9 mouse cellular contexts compared by ENCODE assay signal in the genomic region with DNA sequence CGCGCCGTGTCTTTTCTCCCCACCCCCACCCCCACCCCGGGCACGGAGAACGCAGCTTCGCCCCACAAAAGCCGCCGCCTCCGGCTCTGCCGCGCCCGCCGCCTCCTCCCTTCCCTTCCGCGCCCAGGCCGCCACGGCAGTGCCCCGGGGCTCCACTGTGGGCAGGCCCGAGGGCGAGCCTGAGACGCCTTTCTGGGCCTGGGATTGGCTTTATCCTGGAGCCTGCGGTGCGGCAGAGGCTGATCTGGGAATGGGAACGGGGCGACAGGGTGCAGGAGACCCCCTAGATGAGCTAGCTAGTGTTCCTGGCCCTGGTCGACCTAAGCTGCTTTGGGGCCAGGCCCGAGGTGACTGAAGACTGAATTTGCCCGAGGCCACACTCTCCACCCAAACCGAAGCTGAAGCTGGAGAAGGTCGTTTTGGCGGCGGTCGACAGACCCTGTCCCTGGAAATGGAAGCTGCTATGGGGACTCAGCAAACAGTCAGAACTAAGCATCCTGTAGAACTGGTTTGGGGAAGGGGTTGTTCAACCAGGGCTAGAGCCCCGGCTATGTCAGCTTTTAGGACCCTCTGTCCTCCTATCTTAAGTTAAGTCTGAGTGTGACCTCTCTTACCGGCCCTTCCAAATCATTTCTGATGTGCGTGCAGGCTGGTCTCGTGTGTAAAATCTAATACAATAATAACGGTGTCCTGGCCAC. TPM values are rescaled to one million over a fixed set of nuclear protein-coding genes. Genes with fewer than 3 reads are reported as not detected.
DNase-seq lines count a peak whose midpoint lies in the region; ATAC-seq lines count a peak whose summit lies in the region.
"Had no signal": no experiment of that assay in that cellular context is flagged by ENCODE, and none has a peak within 500 bp of the region (broad histone marks: within the 10 kb centered on the region; RNA-seq: fewer than 3 reads in every experiment).

No protein-coding gene starts in this region.

- H3K27me3 ChIP-seq in embryonic facial prominence, embryonic 14.5 days (replicated peaks; ENCODE audit: control insufficient read depth, insufficient read depth, low read length): no peaks in the 10 kb centered on the region
- peaks cover 12% of the 10 kb centered on the region for H3K27me3 ChIP-seq in hindbrain, embryonic 10.5 days (ENCODE audit: insufficient read depth, poor library complexity, severe bottlenecking)
- H3K27me3 ChIP-seq in limb, embryonic 12.5 days: no peaks in the 10 kb centered on the region
- H3K27me3 ChIP-seq in midbrain, embryonic 13.5 days: no peaks in the 10 kb centered on the region

- H3K4me1 ChIP-seq in embryonic facial prominence, embryonic 14.5 days (ENCODE audit: control insufficient read depth, insufficient read depth, low read length): peaks cover 12% of the 10 kb centered on the region
- H3K4me1 ChIP-seq in hindbrain, embryonic 10.5 days (replicated peaks): peaks cover 36% of the 10 kb centered on the region
- H3K4me1 ChIP-seq in limb, embryonic 12.5 days (replicated peaks): peaks cover 28% of the 10 kb centered on the region
- H3K4me1 ChIP-seq in midbrain, embryonic 13.5 days (replicated peaks): peaks cover 32% of the 10 kb centered on the region

- no peak for DNase-seq in frontal cortex, adult 2 months (ENCODE audit: extremely low spot score in 1 of 2, low spot score in 1 of 2)
- DNase-seq in adrenal gland, postnatal 10 days: peak; percentile 65
- DNase-seq in embryonic facial prominence, embryonic 14.5 days (ENCODE audit: low spot score): peak; percentile 20
- peak; percentile 55 for DNase-seq in hindbrain, embryonic 10.5 days (ENCODE audit: low spot score)
- DNase-seq in testis, postnatal 10 days (ENCODE audit: low spot score): peak; percentile 63

- 2% methylated on average over 20 of the region's 39 CpGs for WGBS in embryonic facial prominence, embryonic 14.5 days
- 2% methylated on average over 39 of the region's 39 CpGs for WGBS in hindbrain, embryonic 10.5 days
- 1% methylated on average over 39 of the region's 39 CpGs for WGBS in limb, embryonic 12.5 days
- under 1% methylated on average over 24 of the region's 39 CpGs for WGBS in midbrain, embryonic 13.5 days

- H3K9me3 ChIP-seq in embryonic facial prominence, embryonic 14.5 days (ENCODE audit: control insufficient read depth, low read length): no peaks in the 10 kb centered on the region
- H3K9me3 ChIP-seq in hindbrain, embryonic 10.5 days: no peaks in the 10 kb centered on the region
- no peaks in the 10 kb centered on the region for H3K9me3 ChIP-seq in limb, embryonic 12.5 days
- no peaks in the 10 kb centered on the region for H3K9me3 ChIP-seq in midbrain, embryonic 13.5 days

- peak; percentile 24 for ATAC-seq in frontal cortex, adult (ENCODE audit: low TSS enrichment)
- peak; percentile 41 for ATAC-seq in embryonic facial prominence, embryonic 14.5 days (ENCODE audit: low read depth)
- ATAC-seq in limb, embryonic 12.5 days (ENCODE audit: insufficient number of reproducible peaks, insufficient read depth, low FRiP score, low TSS enrichment, low read depth): peak; percentile 34
- peak; percentile 44 for ATAC-seq in midbrain, embryonic 13.5 days

- peak overlapping the region; percentile 78 for H3K4me2 ChIP-seq in embryonic facial prominence, embryonic 14.5 days (ENCODE audit: low read depth, low read length)
- peak overlapping the region; percentile 91 for H3K4me2 ChIP-seq in limb, embryonic 12.5 days
- H3K4me2 ChIP-seq in midbrain, embryonic 13.5 days (replicated peaks): peak overlapping the region; percentile 90

- H3K36me3 ChIP-seq in embryonic facial prominence, embryonic 14.5 days (ENCODE audit: control insufficient read depth, insufficient read depth, low read length): no peaks in the 10 kb centered on the region
- peaks cover 5% of the 10 kb centered on the region; the same call in 1 of the 2 replicates for H3K36me3 ChIP-seq in hindbrain, embryonic 10.5 days
- H3K36me3 ChIP-seq in limb, embryonic 12.5 days: no peaks in the 10 kb centered on the region
- no peaks in the 10 kb centered on the region for H3K36me3 ChIP-seq in midbrain, embryonic 13.5 days

- H3K4me3 ChIP-seq in embryonic facial prominence, embryonic 14.5 days (ENCODE audit: low read depth, low read length): peak overlapping the region; percentile 80
- peak overlapping the region; percentile 89 for H3K4me3 ChIP-seq in hindbrain, embryonic 10.5 days
- peak overlapping the region; percentile 78 for H3K4me3 ChIP-seq in limb, embryonic 12.5 days (replicated peaks)
- peak overlapping the region; percentile 90 for H3K4me3 ChIP-seq in midbrain, embryonic 13.5 days (replicated peaks)

- H3K27ac ChIP-seq in embryonic facial prominence, embryonic 14.5 days (replicated peaks; ENCODE audit: low read depth, low read length): peak overlapping the region; percentile 88
- H3K27ac ChIP-seq in hindbrain, embryonic 10.5 days: peak overlapping the region; percentile 93
- peak overlapping the region; percentile 84 for H3K27ac ChIP-seq in limb, embryonic 12.5 days
- H3K27ac ChIP-seq in midbrain, embryonic 13.5 days: peak overlapping the region; percentile 93

- H3K9ac ChIP-seq in embryonic facial prominence, embryonic 14.5 days (ENCODE audit: low read depth, low read length): peak overlapping the region; percentile 86
- peak overlapping the region; percentile 87 for H3K9ac ChIP-seq in limb, embryonic 12.5 days (replicated peaks)
- peak overlapping the region; percentile 93 for H3K9ac ChIP-seq in midbrain, embryonic 13.5 days (replicated peaks)

RNA-seq across cellular contexts. Expression of a gene that starts 0.6 kb away (rescaled TPM):
- polyA plus RNA-seq in frontal cortex, adult 2 months (2012; rRNA removed): 52.0 and 52.1 TPM in 2 replicates
- total RNA-seq in adrenal gland, postnatal 10 days (2021): 10 to 100 TPM; 30.4 to 34.5 TPM
- 22.4 and 23.6 TPM in 2 replicates for polyA plus RNA-seq in embryonic facial prominence, embryonic 14.5 days (2014; fragmentation: Nextera tagmentation; extraction: Ambion mirVana)
- 17.7 and 23.7 TPM in 2 replicates for polyA plus RNA-seq in hindbrain, embryonic 10.5 days (2016; fragmentation: Nextera tagmentation; extraction: Ambion mirVana)
- polyA plus RNA-seq in limb, embryonic 12.5 days (2016; fragmentation: Nextera tagmentation; extraction: Ambion mirVana): 11.3 and 16.8 TPM in 2 replicates
- polyA plus RNA-seq in midbrain, embryonic 13.5 days (2015; fragmentation: Nextera tagmentation; extraction: Ambion mirVana): 22.6 and 25.9 TPM in 2 replicates

RNA-seq across cellular contexts. Expression of a gene that starts 30.7 kb away (rescaled TPM):
- 34.9 and 37.1 TPM in 2 replicates for polyA plus RNA-seq in frontal cortex, adult 2 months (2012; rRNA removed)
- total RNA-seq in adrenal gland, postnatal 10 days (2021): 10 to 100 TPM; 53.0 to 62.3 TPM
- polyA plus RNA-seq in embryonic facial prominence, embryonic 14.5 days (2014; fragmentation: Nextera tagmentation; extraction: Ambion mirVana): 80.9 and 82.5 TPM in 2 replicates
- polyA plus RNA-seq in hindbrain, embryonic 10.5 days (2016; fragmentation: Nextera tagmentation; extraction: Ambion mirVana): 102 and 138 TPM in 2 replicates
- polyA plus RNA-seq in limb, embryonic 12.5 days (2016; fragmentation: Nextera tagmentation; extraction: Ambion mirVana): 149 and 160 TPM in 2 replicates
- polyA plus RNA-seq in midbrain, embryonic 13.5 days (2015; fragmentation: Nextera tagmentation; extraction: Ambion mirVana): 135 and 136 TPM in 2 replicates

RNA-seq across cellular contexts. Expression of a gene that starts 31.6 kb away (rescaled TPM):
- 0.25 and 0.36 TPM in 2 replicates for polyA plus RNA-seq in frontal cortex, adult 2 months (2012; rRNA removed)
- total RNA-seq in adrenal gland, postnatal 10 days (2021): 1 to 10 TPM in 1 of 2 experiments, under 1 TPM in 1; 0.97 to 1.3 TPM
- 1.7 and 1.9 TPM in 2 replicates for polyA plus RNA-seq in embryonic facial prominence, embryonic 14.5 days (2014; fragmentation: Nextera tagmentation; extraction: Ambion mirVana)
- 0.61 and 0.73 TPM in 2 replicates for polyA plus RNA-seq in hindbrain, embryonic 10.5 days (2016; fragmentation: Nextera tagmentation; extraction: Ambion mirVana)
- polyA plus RNA-seq in limb, embryonic 12.5 days (2016; fragmentation: Nextera tagmentation; extraction: Ambion mirVana): 0.97 and 1.4 TPM in 2 replicates
- 0.80 and 1.1 TPM in 2 replicates for polyA plus RNA-seq in midbrain, embryonic 13.5 days (2015; fragmentation: Nextera tagmentation; extraction: Ambion mirVana)
- total RNA-seq: layer of hippocampus, adult 18-20 months had no signal

RNA-seq across cellular contexts. Expression of a gene that starts 39.8 kb away (rescaled TPM):
- 334 and 339 TPM in 2 replicates for polyA plus RNA-seq in frontal cortex, adult 2 months (2012; rRNA removed)
- total RNA-seq in adrenal gland, postnatal 10 days (2021): 10 to 100 TPM; 92.8 to 94.0 TPM
- 92.7 and 102 TPM in 2 replicates for polyA plus RNA-seq in embryonic facial prominence, embryonic 14.5 days (2014; fragmentation: Nextera tagmentation; extraction: Ambion mirVana)
- polyA plus RNA-seq in hindbrain, embryonic 10.5 days (2016; fragmentation: Nextera tagmentation; extraction: Ambion mirVana): 90.8 and 119 TPM in 2 replicates
- 60.5 and 61.5 TPM in 2 replicates for polyA plus RNA-seq in limb, embryonic 12.5 days (2016; fragmentation: Nextera tagmentation; extraction: Ambion mirVana)
- 177 and 182 TPM in 2 replicates for polyA plus RNA-seq in midbrain, embryonic 13.5 days (2015; fragmentation: Nextera tagmentation; extraction: Ambion mirVana)

Comparison
In these comparisons a context has a peak if more than half of its experiments do, and no peak if none do; other contexts are left out.
1. DNase-seq: peak in adrenal gland, postnatal 10 days (single experiment), embryonic facial prominence, embryonic 14.5 days (single experiment), hindbrain, embryonic 10.5 days (single experiment) and testis, postnatal 10 days (single experiment); none in frontal cortex, adult 2 months (0 of 2).
2. Peak in every context shown above with its lines, with median percentiles within 50 percentile points of each other: ATAC-seq, H3K27ac ChIP-seq, H3K4me2 ChIP-seq, H3K4me3 ChIP-seq and H3K9ac ChIP-seq.